Mouse (Mus musculus): ENCODE results near the gene Rsph3b.
"Not testable (repeated sequence)": the region's sequence is repeated elsewhere in the genome, so short reads cannot be mapped to it uniquely, and the experiment has no call there.

Gene Rsph3b

GRCm38 (mm10) chr17:6960349-6960748, 11.9 kb upstream of the Rsph3b start:
- CTCF ChIA-PET, POLR2A ChIA-PET: not testable (repeated sequence)

- POLR2A ChIA-PET, CTCF ChIA-PET: not testable (repeated sequence)
Measured at GRCm38 (mm10) chr17:6959543-6960259, 11.2 kb upstream of the Rsph3b start.

GRCm38 (mm10) chr17:6958881-6959280, 10.4 kb upstream of the Rsph3b start:
- POLR2A ChIA-PET, CTCF ChIA-PET: not testable (repeated sequence)

- POLR2A ChIA-PET = interaction anchor here in 1 of 4 experiments (0.6 kb wide), 1 partner anchor 996 kb away, joined by 4 read pairs; no protein-coding TSS in a partner anchor
- CTCF ChIA-PET = not testable (repeated sequence)
Measured at GRCm38 (mm10) chr17:6948769-6949228, 317 bp upstream of the Rsph3b start.

- POLR2A ChIA-PET = interaction anchor here in 1 of 4 experiments (0.8 kb wide), 1 partner anchor 999 kb away, joined by 4 read pairs; no protein-coding TSS in a partner anchor
- CTCF ChIA-PET = not testable (repeated sequence)
Measured at GRCm38 (mm10) chr17:6947637-6947983, 872 bp downstream of the Rsph3b start.

- POLR2A ChIA-PET, CTCF ChIA-PET: not testable (repeated sequence)
Measured at GRCm38 (mm10) chr17:6942560-6942959, 5.9 kb downstream of the Rsph3b start.

GRCm38 (mm10) chr17:6931625-6932024, 16.9 kb downstream of the Rsph3b start:
- CTCF ChIA-PET, POLR2A ChIA-PET: not testable (repeated sequence)

- POLR2A ChIA-PET, CTCF ChIA-PET: not testable (repeated sequence)
Measured at GRCm38 (mm10) chr17:6920351-6920894, 28.1 kb downstream of the Rsph3b start.

- CTCF ChIA-PET, POLR2A ChIA-PET: not testable (repeated sequence)
Measured at GRCm38 (mm10) chr17:6919388-6919787, 29.1 kb downstream of the Rsph3b start.

GRCm38 (mm10) chr17:6915282-6915681, 33.2 kb downstream of the Rsph3b start:
- CTCF ChIA-PET, POLR2A ChIA-PET: not testable (repeated sequence)

- CTCF ChIA-PET, POLR2A ChIA-PET: not testable (repeated sequence)
Measured at GRCm38 (mm10) chr17:6914066-6914465, 34.4 kb downstream of the Rsph3b start.

- POLR2A ChIA-PET = not testable (repeated sequence)
- CTCF ChIA-PET = interaction anchor here in 1 of 4 experiments (0.6 to 1.0 kb wide), 2 partner anchors 48 to 1083 kb away, joined by 3 to 4 read pairs; no protein-coding TSS in a partner anchor
Measured at GRCm38 (mm10) chr17:6900361-6900760, 48.1 kb downstream of the Rsph3b start.

GRCm38 (mm10) chr17:6897996-6898562, 50.4 kb downstream of the Rsph3b start:
- POLR2A ChIA-PET, CTCF ChIA-PET: not testable (repeated sequence)

GRCm38 (mm10) chr17:6896756-6897155, 51.7 kb downstream of the Rsph3b start:
- ChIA-PET POLR2A (interaction anchor here in 2 of 4 experiments (0.6 kb wide), 3 partner anchors 69 to 398 kb away, joined by 3 to 6 read pairs (median 3); partner anchors contain the start of gene Ezr (in 1 of the 2)), CTCF (interaction anchor here in 3 of 4 experiments (0.6 to 0.8 kb wide), 5 partner anchors 114 to 171 kb away, joined by 4 to 16 read pairs (median 5); partner anchors contain the start of gene Ezr (in 1 of the 3))

- POLR2A ChIA-PET = interaction anchor here in 2 of 4 experiments (1.5 to 1.9 kb wide), 3 partner anchors 63 to 66 kb away, joined by 3 to 18 read pairs (median 3); no protein-coding TSS in a partner anchor
- CTCF ChIA-PET = interaction anchor here in 1 of 4 experiments (0.6 kb wide), 1 partner anchor 40 kb away, joined by 5 read pairs; no protein-coding TSS in a partner anchor
Measured at GRCm38 (mm10) chr17:6893332-6893731, 55.1 kb downstream of the Rsph3b start.

- ChIA-PET CTCF (interaction anchor here in 2 of 4 experiments (1.0 to 1.4 kb wide), 4 partner anchors 40 to 133 kb away, joined by 3 to 5 read pairs (median 3); no protein-coding TSS in a partner anchor), POLR2A (interaction anchor here in 3 of 4 experiments (0.6 to 1.9 kb wide), 15 partner anchors 25 to 764 kb away, joined by 3 to 18 read pairs (median 3); partner anchors contain the start of gene Ezr (in 1 of the 3))
Measured at GRCm38 (mm10) chr17:6891966-6892934, 56.2 kb downstream of the Rsph3b start.

- ChIA-PET POLR2A (interaction anchor here in 1 of 4 experiments (1.1 kb wide), 1 partner anchor 59 kb away, joined by 4 read pairs; no protein-coding TSS in a partner anchor), CTCF (no interaction called here)
Measured at GRCm38 (mm10) chr17:6886445-6886844, 62.0 kb downstream of the Rsph3b start.

- ChIA-PET POLR2A (no interaction called here), CTCF (no interaction called here)
Measured at GRCm38 (mm10) chr17:6884531-6884930, 64.0 kb downstream of the Rsph3b start.

GRCm38 (mm10) chr17:6881306-6881705, 67.2 kb downstream of the Rsph3b start:
- ChIA-PET CTCF (no interaction called here), POLR2A (interaction anchor here in 1 of 4 experiments (1.0 kb wide), 1 partner anchor 54 kb away, joined by 3 read pairs; no protein-coding TSS in a partner anchor)
